Mouse (Mus musculus): Measurements from ENCODE around the gene Hist2h3c1. TPM values are rescaled to one million over a fixed set of nuclear protein-coding genes. Genes with fewer than 3 reads are reported as not detected.
"Not testable (repeated sequence)": the region's sequence is repeated elsewhere in the genome, so short reads cannot be mapped to it uniquely, and the experiment has no call there.

Gene Hist2h3c1
- polyA plus RNA-seq, 1 experiment from 2014 or later = 1.6 TPM

DNA sequence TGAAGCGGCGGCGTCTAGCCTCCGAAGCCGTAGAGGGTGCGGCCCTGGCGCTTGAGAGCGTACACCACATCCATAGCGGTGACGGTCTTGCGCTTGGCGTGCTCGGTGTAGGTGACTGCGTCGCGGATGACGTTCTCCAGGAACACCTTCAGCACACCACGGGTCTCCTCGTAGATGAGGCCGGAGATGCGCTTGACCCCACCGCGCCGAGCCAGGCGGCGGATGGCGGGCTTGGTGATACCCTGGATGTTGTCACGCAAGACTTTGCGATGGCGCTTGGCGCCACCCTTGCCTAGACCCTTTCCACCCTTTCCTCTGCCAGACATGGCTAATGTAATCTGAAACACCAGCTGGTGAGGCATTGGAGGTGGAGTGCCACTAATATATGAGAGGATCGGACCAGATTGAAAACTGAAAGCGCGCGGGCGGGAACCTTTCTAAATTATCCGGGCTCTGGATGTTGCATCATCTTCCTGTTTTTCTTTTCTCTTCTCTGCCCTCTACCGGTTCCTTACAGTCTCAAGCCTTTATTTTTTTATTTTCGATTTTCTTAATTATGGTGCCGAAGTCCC lies 16.6 kb downstream of the Hist2h3c1 start, which contains the start of gene Hist2h4:
TSS of gene Hist2h4 (minus strand) at position 333 of the 572 bp plus-strand sequence.
- peaks cover 19% of the 10 kb centered on the region for H3K4me1 ChIP-seq (replicated peaks; ENCODE audit: control insufficient read depth, insufficient read depth, low read length)
- under 1% methylated on average over 37 of the region's 40 CpGs for WGBS
- ATAC-seq (ENCODE audit: low FRiP score) (peak; percentile 86), DNase-seq (ENCODE audit: low spot score) (peak; percentile 97)
- H3K9ac ChIP-seq = peak within 1 kb of the TSS; percentile 71
- peak within 1 kb of the TSS; percentile 77 for H3K4me2 ChIP-seq (replicated peaks)
- peak within 1 kb of the TSS; percentile 97 for H3K27ac ChIP-seq
- H3K9me3 ChIP-seq (ENCODE audit: control insufficient read depth, low read length) = no peaks in the 10 kb centered on the region
- H3K4me3 ChIP-seq (replicated peaks; ENCODE audit: low read length) = peak within 1 kb of the TSS; percentile 52
- H3K27me3 ChIP-seq (ENCODE audit: control insufficient read depth, insufficient read depth, low read length) = no peaks in the 10 kb centered on the region
- no peaks in the 10 kb centered on the region for H3K36me3 ChIP-seq (replicated peaks; ENCODE audit: control insufficient read depth, insufficient read depth)

DNA sequence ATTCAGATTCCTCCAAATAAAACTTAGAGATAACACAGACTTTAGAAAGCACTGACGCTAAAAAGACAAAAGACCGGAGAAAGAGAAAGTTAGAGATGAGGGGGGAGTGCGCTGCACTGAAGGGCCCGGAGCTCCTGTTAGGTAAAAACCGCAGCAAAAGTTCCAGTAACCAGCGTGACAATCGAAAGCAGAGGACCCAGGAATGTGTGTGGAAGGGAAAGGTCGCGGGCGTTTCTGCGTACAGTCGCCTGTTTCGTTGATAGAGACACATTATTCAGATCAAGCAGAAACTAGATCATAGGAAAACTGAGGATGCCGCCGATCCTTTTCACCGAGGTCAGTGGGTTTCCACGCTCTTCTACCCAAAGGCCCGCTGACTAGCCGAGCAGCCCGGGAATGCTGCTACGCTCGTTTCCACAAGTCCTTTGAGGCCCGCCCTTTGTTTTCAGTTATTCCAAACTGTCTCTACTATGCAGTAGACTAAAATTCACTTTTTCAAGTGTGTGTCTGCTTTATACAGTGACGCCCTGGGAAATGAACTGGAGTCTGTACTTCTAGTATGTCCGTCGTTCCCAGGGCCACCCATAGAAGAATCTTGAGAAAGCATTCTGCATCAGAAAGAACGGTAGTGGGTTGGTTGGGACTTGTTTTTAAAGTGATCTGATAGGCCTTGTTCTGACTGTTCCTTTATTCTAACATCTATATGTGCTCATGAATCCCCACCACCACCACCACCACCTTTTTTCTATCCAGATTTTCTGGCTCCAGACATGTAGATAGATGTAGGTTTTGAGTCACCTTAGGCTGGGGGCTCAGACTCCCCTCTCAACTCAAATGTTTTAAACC lies 17.3 kb downstream of the Hist2h3c1 start:
- Histone ChIP-seq H3K27ac (peak overlapping the region; percentile 97), H3K36me3 (replicated peaks; ENCODE audit: control insufficient read depth, insufficient read depth) (no peaks in the 10 kb centered on the region), H3K9ac (peak overlapping the region; percentile 66), H3K9me3 (ENCODE audit: control insufficient read depth, low read length) (no peaks in the 10 kb centered on the region), H3K27me3 (ENCODE audit: control insufficient read depth, insufficient read depth, low read length) (no peaks in the 10 kb centered on the region), H3K4me3 (replicated peaks; ENCODE audit: low read length) (peak overlapping the region; percentile 52), H3K4me1 (replicated peaks; ENCODE audit: control insufficient read depth, insufficient read depth, low read length) (peaks cover 20% of the 10 kb centered on the region), H3K4me2 (replicated peaks) (peak overlapping the region; percentile 77)
- DNase-seq (ENCODE audit: low spot score) (no peak), ATAC-seq (ENCODE audit: low FRiP score) (peak; percentile 38)
- 4% methylated on average over 27 of the region's 27 CpGs for WGBS

DNA sequence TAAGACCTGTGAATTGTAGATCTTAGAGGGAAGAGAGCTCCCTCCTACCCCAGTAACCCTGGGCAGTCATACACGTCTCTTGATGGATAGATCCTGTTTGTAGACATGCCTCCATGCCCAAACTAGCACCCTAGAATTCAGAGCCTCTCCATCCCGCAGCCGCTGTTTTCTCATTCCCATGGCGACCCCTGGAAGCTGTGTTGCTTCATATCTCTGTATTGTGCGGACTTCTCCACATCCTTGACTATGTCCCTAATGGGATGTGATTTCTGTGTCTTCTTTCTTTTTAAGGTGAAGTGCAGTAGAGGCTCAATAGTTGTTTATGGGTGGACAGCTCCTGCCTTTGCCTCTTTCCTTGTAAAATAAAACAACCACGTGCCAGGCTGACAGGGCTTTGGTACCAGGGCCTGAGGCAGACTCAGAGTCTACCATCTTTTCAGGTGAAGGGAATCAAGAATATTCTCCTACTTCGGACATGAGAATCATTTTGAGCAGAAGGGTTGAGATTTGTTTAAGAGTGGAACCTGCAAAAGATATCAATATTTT lies 18.0 kb downstream of the Hist2h3c1 start:
- Histone ChIP-seq H3K36me3 (replicated peaks; ENCODE audit: control insufficient read depth, insufficient read depth) (no peaks in the 10 kb centered on the region), H3K4me1 (replicated peaks; ENCODE audit: control insufficient read depth, insufficient read depth, low read length) (peaks cover 20% of the 10 kb centered on the region), H3K27me3 (ENCODE audit: control insufficient read depth, insufficient read depth, low read length) (no peaks in the 10 kb centered on the region), H3K4me3 (replicated peaks; ENCODE audit: low read length) (peak overlapping the region; percentile 52; the same call in 1 of the 2 replicates), H3K4me2 (replicated peaks) (peak overlapping the region; percentile 77), H3K9ac (peak overlapping the region; percentile 66), H3K9me3 (ENCODE audit: control insufficient read depth, low read length) (no peaks in the 10 kb centered on the region), H3K27ac (peak overlapping the region; percentile 97)
- WGBS = 70% methylated on average over 7 of the region's 7 CpGs
- DNase-seq (ENCODE audit: low spot score) = no peak
- ATAC-seq (ENCODE audit: low FRiP score) = no peak

DNA sequence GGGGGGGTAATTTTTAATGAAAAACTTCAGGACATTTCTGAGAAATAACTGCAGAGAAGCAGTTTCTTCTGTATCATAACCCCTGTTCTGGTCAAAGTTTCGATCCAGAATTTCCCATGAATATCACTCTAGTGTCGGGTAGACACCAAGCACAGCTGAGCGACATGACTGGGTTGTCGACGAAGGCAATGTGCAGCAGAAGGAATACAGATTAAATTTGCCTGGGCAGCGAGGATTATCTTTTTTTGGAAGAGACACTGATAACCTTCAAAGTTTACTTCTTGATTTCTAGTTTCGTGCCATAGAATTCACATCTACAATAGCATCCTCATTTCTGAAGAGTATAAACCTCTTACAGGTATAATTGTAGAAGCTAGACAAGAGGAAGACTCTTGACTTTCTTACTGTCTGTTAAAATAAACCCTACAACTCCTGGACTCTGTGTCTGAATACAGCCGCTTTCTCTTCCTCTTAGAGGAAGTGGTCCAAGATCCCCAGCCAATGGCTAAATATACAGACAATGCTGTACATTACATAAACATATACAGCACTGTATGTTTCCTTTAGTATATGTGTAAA lies 19.7 kb downstream of the Hist2h3c1 start:
- H3K36me3 ChIP-seq (replicated peaks; ENCODE audit: control insufficient read depth, insufficient read depth) = no peaks in the 10 kb centered on the region
- H3K9me3 ChIP-seq (ENCODE audit: control insufficient read depth, low read length) = no peaks in the 10 kb centered on the region
- WGBS = 93% methylated on average over 8 of the region's 8 CpGs
- peaks cover 20% of the 10 kb centered on the region for H3K4me1 ChIP-seq (replicated peaks; ENCODE audit: control insufficient read depth, insufficient read depth, low read length)
- ATAC-seq (ENCODE audit: low FRiP score) = no peak
- H3K9ac ChIP-seq = no peak overlapping the region
- DNase-seq (ENCODE audit: low spot score) = no peak
- H3K4me3 ChIP-seq (replicated peaks; ENCODE audit: low read length) = no peak overlapping the region
- no peak overlapping the region for H3K4me2 ChIP-seq (replicated peaks)
- H3K27me3 ChIP-seq (ENCODE audit: control insufficient read depth, insufficient read depth, low read length) = no peaks in the 10 kb centered on the region
- H3K27ac ChIP-seq = no peak overlapping the region

DNA sequence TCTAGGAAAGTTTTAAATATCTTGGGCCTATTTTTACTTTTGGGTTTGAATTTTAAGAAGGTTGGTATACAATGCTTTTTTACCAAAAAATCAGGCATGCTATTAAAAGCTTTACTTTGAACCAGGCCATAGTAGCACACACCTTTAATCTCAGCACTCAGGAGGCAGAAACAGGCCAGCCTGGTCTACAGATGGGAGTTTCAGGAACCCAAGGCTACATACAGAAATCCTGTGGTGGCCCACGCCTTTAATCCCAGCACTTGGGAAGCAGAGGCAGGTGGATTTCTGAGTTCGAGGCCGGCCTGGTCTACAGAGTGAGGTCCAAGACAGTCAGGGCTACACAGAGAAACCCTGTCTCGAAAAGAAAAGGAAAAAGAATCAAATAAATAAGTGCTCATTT lies 21.1 kb downstream of the Hist2h3c1 start:
- DNase-seq (ENCODE audit: low spot score) (no peak), ATAC-seq (ENCODE audit: low FRiP score) (no peak)
- no peaks in the 10 kb centered on the region for H3K27me3 ChIP-seq (ENCODE audit: control insufficient read depth, insufficient read depth, low read length)
- H3K9me3 ChIP-seq (ENCODE audit: control insufficient read depth, low read length) = no peaks in the 10 kb centered on the region
- peak overlapping the region; percentile 82 for H3K27ac ChIP-seq
- H3K4me1 ChIP-seq (replicated peaks; ENCODE audit: control insufficient read depth, insufficient read depth, low read length) = peaks cover 12% of the 10 kb centered on the region
- H3K4me2 ChIP-seq (replicated peaks) = peak overlapping the region; percentile 83; the same call in 1 of the 2 replicates
- no peak overlapping the region for H3K9ac ChIP-seq
- 78% methylated on average over 4 of the region's 4 CpGs for WGBS
- no peak overlapping the region for H3K4me3 ChIP-seq (replicated peaks; ENCODE audit: low read length)
- H3K36me3 ChIP-seq (replicated peaks; ENCODE audit: control insufficient read depth, insufficient read depth) = no peaks in the 10 kb centered on the region

DNA sequence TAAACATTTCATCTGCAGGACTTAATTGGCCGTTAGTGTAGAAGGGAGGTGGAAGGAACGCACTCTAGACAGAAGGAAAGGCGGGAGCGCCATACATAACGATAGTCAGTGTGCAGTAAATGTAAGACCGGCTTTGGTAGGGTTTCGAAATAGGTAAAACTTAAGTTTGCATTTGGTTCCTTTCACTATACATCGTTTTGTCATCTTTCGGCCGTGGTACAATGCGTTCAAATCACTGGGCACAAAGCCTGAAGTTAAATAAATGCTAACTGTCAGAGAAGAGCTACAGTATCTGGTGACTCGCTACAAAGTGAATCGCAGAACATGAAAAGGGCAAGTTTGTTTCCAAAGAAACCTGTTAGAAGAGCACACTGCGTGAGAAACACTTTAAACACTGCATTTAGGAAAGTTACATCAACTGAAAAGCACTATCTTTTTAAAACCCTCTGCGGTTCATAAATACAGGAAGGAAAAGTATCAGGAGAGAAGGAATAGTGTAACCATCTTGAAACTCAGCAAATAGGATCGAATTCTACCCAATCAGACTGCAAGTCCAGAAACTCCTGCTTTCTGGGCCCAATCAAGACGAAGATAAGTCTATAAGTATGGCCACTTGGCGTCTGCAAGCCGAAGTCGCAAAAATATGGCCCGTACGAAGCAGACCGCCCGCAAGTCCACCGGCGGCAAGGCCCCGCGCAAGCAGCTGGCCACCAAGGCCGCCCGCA lies 21.7 kb downstream of the Hist2h3c1 start, which contains the start of gene Hist2h3b:
TSS of gene Hist2h3b (plus strand) at position 604 of the 725 bp plus-strand sequence.
- DNase-seq (ENCODE audit: low spot score) = peak; percentile 88
- Histone ChIP-seq H3K4me2 (replicated peaks) (peak within 1 kb of the TSS; percentile 83), H3K36me3 (replicated peaks; ENCODE audit: control insufficient read depth, insufficient read depth) (no peaks in the 10 kb centered on the region), H3K27me3 (ENCODE audit: control insufficient read depth, insufficient read depth, low read length) (no peaks in the 10 kb centered on the region), H3K4me1 (replicated peaks; ENCODE audit: control insufficient read depth, insufficient read depth, low read length) (peaks cover 12% of the 10 kb centered on the region), H3K27ac (peak within 1 kb of the TSS; percentile 93), H3K9me3 (ENCODE audit: control insufficient read depth, low read length) (no peaks in the 10 kb centered on the region), H3K4me3 (replicated peaks; ENCODE audit: low read length) (peak within 1 kb of the TSS; percentile 46), H3K9ac (peak within 1 kb of the TSS; percentile 61)
- WGBS = 24% methylated on average over 28 of the region's 30 CpGs
- peak; percentile 64 for ATAC-seq (ENCODE audit: low FRiP score)

DNA sequence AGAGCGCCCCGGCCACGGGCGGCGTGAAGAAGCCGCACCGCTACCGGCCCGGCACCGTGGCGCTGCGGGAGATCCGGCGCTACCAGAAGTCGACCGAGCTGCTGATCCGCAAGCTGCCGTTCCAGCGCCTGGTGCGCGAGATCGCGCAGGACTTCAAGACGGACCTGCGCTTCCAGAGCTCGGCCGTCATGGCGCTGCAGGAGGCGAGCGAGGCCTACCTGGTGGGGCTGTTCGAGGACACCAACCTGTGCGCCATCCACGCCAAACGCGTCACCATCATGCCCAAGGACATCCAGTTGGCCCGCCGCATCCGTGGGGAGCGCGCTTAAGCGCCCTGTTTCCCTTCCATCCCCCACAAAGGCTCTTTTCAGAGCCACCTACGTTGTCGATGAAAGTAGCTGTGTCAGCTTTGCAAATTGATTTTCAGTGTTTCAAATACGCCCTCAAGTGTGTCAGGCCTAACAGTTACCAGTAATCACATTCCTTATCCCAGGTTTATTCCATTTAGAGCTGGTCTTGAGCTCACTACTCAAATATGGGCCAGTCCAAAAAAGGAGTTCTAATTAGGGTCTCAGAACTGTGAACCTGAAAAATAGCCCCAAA lies 22.4 kb downstream of the Hist2h3c1 start:
- DNase-seq (ENCODE audit: low spot score); H3K4me1 ChIP-seq (replicated peaks; ENCODE audit: control insufficient read depth, insufficient read depth, low read length); H3K9me3 ChIP-seq (ENCODE audit: control insufficient read depth, low read length); H3K36me3 ChIP-seq (replicated peaks; ENCODE audit: control insufficient read depth, insufficient read depth); H3K27me3 ChIP-seq (ENCODE audit: control insufficient read depth, insufficient read depth, low read length): not testable (repeated sequence)
- ATAC-seq (ENCODE audit: low FRiP score) = peak; percentile 26
- Histone ChIP-seq H3K9ac (peak overlapping the region; percentile 61), H3K4me2 (replicated peaks) (peak overlapping the region; percentile 83), H3K27ac (peak overlapping the region; percentile 93), H3K4me3 (replicated peaks; ENCODE audit: low read length) (peak overlapping the region; percentile 46)
- 0% methylated on average over 9 of the region's 44 CpGs for WGBS

DNA sequence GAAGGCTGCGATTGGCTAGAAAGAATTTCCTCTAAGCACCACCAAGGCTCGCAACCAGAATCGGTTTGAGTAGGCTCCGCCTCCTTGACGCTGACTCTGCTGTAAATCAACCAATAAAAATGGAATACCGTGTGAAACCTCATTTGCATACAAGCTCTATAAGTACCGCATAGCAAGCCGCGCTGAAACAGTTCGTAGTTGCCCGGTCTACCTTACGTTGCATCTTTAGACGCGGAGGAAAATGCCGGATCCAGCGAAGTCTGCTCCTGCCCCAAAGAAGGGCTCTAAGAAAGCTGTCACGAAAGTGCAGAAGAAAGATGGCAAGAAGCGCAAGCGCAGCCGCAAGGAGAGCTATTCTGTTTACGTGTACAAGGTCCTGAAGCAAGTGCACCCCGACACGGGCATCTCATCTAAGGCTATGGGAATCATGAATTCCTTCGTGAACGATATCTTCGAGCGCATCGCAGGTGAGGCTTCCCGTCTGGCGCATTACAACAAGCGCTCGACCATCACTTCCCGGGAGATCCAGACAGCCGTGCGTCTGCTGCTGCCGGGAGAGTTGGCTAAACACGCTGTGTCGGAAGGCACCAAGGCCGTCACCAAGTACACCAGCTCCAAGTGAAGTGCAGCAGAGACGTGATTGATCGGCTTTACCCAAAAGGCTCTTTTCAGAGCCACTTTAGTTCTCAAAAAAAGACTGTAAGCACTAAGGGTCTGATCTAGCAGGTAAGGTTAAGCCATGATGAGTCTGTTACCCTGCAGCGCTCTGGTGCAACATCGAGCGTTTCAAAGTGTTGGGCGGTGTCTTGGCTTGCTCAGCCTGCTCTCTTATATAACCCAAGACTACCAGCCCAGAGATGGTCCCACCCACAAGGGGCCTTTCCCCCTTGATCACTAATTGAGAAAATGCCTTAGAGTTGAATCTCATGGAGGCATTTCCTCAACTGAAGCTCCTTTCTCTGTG lies 23.3 kb downstream of the Hist2h3c1 start, which contains the start of gene Hist2h2bb:
TSS of gene Hist2h2bb (plus strand) at position 242 of the 964 bp plus-strand sequence.
- Histone ChIP-seq H3K27ac (peak within 1 kb of the TSS; percentile 93), H3K36me3 (replicated peaks; ENCODE audit: control insufficient read depth, insufficient read depth) (no peaks in the 10 kb centered on the region), H3K4me3 (replicated peaks; ENCODE audit: low read length) (peak within 1 kb of the TSS; percentile 46), H3K4me1 (replicated peaks; ENCODE audit: control insufficient read depth, insufficient read depth, low read length) (0 out of 2 replicates have a peak, but pooled peaks cover 4% of the 10 kb centered on the region), H3K9me3 (ENCODE audit: control insufficient read depth, low read length) (no peaks in the 10 kb centered on the region), H3K27me3 (ENCODE audit: control insufficient read depth, insufficient read depth, low read length) (no peaks in the 10 kb centered on the region), H3K9ac (peak within 1 kb of the TSS; percentile 68), H3K4me2 (replicated peaks) (peak within 1 kb of the TSS; percentile 83)
- DNase-seq (ENCODE audit: low spot score) (peak; percentile 94), ATAC-seq (ENCODE audit: low FRiP score) (peak; percentile 97)
- WGBS = under 1% methylated on average over 45 of the region's 45 CpGs
